Mouse (Mus musculus) heart, postnatal 10 days (tissue): ENCODE measurements around the gene Arfgap2. TPM values are rescaled to one million over a fixed set of nuclear protein-coding genes. Genes with fewer than 3 reads are reported as not detected.
A peak's percentile ranks its signal among the peaks of the same experiment; 100 is the strongest.
"Not testable (repeated sequence)": the region's sequence is repeated elsewhere in the genome, so short reads cannot be mapped to it uniquely, and the experiment has no call there.

Source experiments
- DNase-seq, 2 experiments: peaks; one replicate each; pipeline ENCODE4 v3.0.0; 2021
- intact Hi-C: fragments of 180-260 bp; cut with DNase I; formaldehyde crosslinking; loops from one replicate; pipeline ENCODE4 v1.15.1; 2025
- total RNA-seq, 2 experiments: library from RNA; stranded (reverse); gene quantifications; 2 replicates each; pipeline ENCODE4 v1.2.3; 2021

Arfgap2 gene
- 10 to 100 TPM; 64.2 to 64.5 TPM for total RNA-seq

DNA sequence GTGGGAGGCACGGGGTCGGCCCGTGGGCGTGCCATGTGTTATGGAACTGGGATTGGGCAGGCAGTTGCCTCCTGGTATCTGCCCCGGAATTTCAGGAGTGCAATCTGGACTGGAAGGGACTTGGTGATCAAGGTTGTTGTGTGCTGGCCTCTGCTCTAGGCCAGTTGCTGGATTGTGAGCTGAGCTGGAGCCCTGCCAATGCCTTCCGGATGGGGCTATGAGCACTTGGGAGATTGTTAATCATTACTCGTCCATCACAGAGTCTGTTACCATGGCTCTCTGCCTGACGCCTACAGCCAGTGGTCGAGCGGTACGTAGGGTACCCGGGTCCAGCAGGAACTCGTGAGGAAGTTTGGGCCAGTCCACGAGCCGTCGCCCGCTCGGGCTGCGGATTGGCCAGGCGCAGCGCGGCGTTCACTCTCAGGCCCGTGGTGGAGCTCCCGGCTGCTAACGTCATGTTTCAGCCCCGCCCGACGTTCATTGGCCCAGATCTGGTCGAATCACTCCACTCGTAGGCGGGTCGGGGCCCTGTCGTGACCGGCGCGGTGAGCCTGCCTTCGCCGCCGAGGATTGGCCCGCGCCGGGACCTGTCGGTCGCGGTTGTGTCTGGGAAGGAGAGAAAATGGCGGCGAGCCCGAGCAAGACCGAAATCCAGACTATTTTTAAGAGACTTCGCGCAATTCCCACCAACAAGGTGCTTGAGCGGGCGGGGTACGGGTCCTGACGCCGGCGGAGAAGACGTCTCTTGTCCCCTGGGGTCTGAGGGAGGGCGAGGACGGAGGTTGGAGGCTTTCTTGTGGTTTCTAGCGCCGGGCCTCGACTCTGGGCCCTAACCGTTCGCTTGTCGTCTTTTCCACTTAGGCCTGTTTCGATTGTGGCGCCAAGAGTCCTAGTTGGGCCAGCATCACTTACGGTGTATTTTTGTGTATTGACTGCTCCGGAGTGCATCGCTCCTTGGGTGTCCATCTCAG lies at the start of gene Arfgap2:
Gene Arfgap2, plus strand, starts transcription at position 264 of the 971 bp plus-strand sequence.
- DNase-seq, result peak; percentile 99
- intact Hi-C loops, result no loop called here

DNA sequence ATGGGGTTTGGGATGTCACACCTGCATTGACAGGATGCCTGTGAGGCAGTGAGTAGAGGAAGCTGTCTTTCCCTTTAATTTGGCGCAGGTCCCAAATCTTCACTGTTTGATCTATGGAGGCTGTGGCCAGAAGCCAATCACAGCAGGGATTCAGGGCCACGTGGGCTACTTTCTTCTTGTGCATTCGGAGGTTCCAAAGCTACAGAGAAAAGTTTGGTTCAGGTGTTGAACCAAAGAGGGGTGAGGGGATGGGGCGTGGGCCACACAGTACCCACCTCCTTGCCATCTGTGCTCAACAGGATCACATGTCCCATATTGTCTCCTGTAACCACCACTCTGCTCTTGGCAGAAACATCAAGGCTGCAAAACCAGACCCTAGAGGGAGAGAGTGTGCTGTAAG lies 47.7 kb upstream of the Arfgap2 start:
- no peak for DNase-seq
- intact Hi-C loops, result no loop called here

DNA sequence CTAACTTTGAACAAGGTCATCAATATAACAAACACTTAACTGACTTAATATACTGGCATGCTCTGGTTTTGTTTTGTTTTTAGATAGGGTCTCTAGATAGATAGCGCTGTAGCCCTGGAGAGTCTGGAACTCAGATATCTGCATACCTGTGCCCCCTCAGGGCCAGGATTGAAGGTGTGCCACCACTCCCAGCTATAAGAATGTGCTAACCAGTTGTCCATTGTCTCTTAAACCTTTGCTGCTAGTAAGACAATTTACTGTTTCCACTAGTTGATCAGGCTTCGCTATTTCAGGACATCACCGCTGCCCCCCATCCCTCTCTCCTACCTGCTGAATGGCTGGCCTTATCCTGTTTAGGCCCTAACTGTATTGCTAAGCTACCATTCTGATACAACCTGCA lies 44.3 kb upstream of the Arfgap2 start:
- intact Hi-C loops, result no loop called here
- no peak for DNase-seq

- no peak for DNase-seq
- intact Hi-C loops, result no loop called here
Measured at GRCm38 (mm10) chr2:91223614-91224013, 41.2 kb upstream of the Arfgap2 start.

- intact Hi-C loops, result no loop called here
- DNase-seq, result no peak
Measured at GRCm38 (mm10) chr2:91229735-91230134, 35.0 kb upstream of the Arfgap2 start.

GRCm38 (mm10) chr2:91236601-91237510 lies 27.9 kb upstream of the Arfgap2 start, which contains the start of gene Ddb2:
TSS of gene Ddb2 (minus strand) at chr2:91236982.
- intact Hi-C loops, result loop anchor here (5.0 kb wide), 1 partner anchor 120 kb away; the partner anchor contains the start of gene Mybpc3

GRCm38 (mm10) chr2:91237511-91238080 lies 27.2 kb upstream of the Arfgap2 start:
- not testable (repeated sequence) for DNase-seq
- intact Hi-C loops, result loop anchor here (5.0 kb wide), 1 partner anchor 120 kb away; the partner anchor contains the start of gene Mybpc3

More at GRCm38 (mm10) chr2:91236601-91237510, 27.9 kb upstream of the Arfgap2 start, which contains the start of gene Ddb2:
- peak; percentile 93 to 95 for DNase-seq

DNA sequence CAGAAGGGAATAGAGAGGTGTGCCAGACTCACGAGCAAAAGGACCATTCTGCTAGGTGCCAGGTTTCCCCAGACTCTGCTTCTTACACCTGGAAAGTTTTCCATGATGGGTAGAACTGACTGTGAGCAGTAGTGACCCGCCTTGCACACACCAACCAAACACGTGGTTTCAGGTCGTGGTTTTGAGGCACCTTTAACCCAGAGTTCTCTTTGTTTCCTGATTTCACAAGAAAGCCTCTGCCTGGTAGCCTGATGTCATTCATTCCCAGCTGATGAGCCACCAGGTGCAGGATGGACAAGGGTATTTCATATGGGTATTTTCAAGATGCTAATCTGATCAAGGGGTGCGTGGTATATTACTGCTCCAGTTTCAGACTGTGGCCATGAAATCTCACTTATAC lies 22.2 kb upstream of the Arfgap2 start:
- no peak for DNase-seq
- intact Hi-C loops, result no loop called here

DNA sequence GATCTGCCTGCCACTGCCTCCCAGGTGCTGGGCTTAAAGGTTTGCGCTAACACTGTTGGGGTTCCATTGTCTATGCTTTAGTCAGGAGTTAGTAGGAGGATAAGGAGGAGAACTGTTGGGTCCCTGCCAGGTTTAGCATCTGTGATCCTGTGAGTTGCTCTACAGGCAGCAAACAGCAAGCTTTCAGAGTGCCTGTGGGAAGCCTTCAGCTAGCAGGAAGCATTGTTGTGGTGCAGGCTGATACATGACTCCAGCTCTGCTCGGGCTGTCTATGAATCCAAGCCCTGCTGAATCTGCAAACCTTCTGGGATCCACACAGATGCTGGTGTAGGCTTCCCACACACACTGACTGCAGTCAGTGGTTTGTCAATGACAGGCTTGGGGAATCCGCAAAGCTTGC lies 21.4 kb upstream of the Arfgap2 start:
- no peak for DNase-seq
- intact Hi-C loops, result no loop called here

- DNase-seq, result no peak
- intact Hi-C loops, result no loop called here
Measured at GRCm38 (mm10) chr2:91244557-91245228, 20.1 kb upstream of the Arfgap2 start.

- intact Hi-C loops, result no loop called here
- DNase-seq, result no peak
Measured at GRCm38 (mm10) chr2:91248366-91248765, 16.4 kb upstream of the Arfgap2 start.

DNA sequence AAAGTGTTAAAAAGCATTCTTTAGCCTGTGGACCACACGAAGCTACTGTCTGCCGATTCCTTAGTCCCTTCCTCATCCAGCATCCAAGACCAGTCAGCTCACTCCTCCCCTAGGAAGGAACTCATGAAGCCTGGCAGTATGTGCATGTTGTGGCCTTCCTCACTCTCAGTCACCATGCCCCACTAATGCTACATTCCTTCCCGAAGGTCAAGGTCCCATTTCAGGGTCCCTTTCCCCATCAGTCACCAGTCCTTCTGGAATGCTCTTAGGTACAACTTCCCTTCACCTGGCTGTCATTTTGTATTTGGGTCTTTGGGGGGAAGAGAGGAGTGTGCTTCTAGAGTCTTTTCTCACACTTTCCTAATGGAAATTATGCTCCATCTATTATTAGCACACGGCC lies 12.8 kb upstream of the Arfgap2 start:
- no peak for DNase-seq
- intact Hi-C loops, result no loop called here

DNA sequence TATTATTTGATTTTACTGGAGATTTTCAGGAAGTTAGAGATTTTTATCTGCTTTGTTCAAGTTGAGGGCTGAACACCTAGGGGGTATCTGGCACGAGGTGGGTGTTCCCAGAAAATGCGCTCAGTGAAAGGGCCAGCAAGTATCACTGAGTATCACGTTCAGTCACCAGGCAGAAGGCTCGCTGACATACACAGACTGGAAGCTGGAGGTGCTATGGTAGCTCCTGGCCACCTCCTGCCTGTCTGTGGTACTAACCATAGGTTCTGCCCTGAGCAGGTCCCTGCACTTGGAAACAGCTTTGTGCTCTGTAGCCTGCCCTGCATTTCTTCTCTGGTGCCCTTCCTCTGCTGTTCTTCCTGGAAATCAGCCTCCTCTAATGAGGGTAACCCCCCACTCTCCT lies 12.3 kb upstream of the Arfgap2 start:
- DNase-seq, result no peak
- intact Hi-C loops, result no loop called here

- DNase-seq, result no peak
- intact Hi-C loops, result loop anchor here (5.0 kb wide), 1 partner anchor 138 kb away; the partner anchor contains the start of gene Mybpc3
Measured at GRCm38 (mm10) chr2:91254725-91255380, 9.9 kb upstream of the Arfgap2 start.

DNA sequence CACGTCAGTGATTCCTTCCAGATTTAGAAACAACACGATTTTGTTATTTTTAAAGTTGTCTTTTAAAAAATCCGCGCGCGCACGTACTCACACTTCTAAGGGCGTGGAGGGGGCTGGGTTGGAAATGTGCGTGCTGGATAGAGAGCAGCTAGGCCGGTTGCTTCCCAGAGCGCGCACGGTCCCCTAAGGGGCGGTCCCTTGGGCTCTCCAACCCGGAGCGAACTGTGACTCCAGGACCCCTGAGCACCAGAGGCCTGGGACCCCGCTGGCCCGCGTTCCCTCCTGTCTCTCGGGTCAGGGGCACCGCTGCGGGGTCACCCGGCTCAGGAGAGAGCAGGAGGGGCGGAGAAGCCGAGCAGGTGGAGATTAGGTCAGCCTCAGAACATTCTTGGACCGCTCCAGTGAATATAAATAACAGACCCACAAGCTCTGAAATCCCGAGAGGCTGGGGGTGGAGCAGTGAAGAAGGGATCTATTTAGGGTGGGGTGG lies 9.1 kb upstream of the Arfgap2 start, which contains the start of gene Pacsin3:
Gene Pacsin3, plus strand, starts transcription at position 294 of the 490 bp plus-strand sequence.
- DNase-seq, result peak; percentile 63 to 64
- intact Hi-C loops, result loop anchor here (5.0 kb wide), 1 partner anchor 138 kb away; the partner anchor contains the start of gene Mybpc3

DNA sequence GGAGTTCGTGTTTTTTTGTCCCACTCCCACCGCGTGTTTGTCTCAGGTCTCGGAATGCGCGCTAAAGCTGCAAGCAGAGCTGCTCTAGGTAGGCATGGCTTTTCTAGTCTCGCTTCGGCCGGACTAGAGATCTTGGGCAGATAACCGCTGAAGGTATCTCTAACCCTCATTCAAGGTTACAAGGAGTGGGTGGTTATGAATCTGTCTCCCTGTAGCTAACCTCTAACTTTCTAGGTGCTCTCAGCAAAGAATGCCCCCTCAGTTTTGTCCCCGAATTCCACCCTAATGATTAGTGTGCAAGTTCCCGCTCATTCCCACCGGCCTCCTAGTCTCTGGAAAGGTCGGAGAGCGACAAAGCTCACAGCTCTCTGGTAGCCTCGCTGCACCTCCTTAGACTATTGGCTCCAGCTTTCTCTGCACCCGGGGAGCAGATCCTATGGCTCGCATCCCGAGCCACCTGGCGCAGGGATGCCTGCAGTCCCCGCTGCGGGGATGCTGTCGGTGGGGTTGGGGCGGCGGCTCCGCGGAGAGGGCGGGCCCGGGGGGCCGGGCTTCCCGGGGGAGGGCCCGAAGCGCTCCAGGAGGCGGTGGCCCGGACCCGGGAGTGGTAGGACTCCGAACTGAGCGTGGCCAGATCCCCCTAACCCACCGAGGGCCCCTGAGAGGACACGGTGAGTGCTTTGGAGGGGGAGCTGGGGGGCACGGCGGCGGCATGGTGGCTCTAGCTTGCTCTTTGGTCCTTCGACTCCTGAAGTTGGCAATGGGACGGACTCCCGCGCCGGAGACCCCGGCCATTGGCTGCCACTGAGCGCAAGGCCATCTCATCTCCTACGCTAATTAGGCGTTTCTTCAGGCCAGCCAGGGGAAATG lies 8.3 kb upstream of the Arfgap2 start:
- DNase-seq, result peak; percentile 78 to 79
- intact Hi-C loops, result loop anchor here (5.0 kb wide), 1 partner anchor 139 kb away; the partner anchor contains the start of gene Mybpc3

DNA sequence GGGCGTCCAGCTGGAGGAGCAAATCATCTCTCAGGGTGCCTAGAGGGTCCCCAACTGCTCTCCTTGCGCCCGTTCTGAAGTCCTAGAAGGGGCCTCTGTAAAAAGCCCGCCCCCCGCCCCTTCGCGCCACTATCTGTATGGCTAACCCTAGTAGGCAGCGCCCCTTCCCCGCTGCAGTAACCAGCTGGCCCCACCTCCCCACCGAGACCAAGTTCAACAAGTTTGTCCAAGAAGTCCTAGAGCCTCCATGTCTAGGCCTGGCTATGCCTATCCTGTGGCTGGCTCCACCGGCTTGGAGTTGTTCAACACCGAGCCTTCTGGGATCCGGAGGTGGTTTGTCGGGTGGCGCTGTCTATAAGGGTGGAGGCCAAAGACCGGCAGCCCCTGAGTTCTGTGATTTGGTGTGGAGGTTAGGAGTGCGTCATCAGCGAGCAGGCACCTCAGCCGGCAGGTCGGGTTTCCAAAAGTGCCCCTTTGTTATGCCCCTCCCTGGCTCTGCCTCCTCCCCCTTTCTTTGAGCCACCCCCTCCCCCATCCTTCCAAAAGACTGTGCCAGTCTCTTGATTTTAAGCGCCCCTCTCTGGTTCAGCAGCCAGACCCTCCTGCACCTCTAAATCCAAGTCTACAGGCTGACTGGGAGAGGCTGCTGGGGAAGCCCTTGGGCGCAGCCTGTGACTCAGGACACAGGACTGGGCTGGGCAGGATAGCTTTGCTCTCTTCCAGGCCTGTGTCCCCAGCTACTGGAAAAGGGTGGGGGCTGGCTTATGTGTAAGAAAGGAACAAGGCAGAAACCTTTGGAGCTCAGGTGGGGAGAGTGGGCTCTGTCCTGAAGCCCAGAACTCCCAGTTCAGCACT lies 7.4 kb upstream of the Arfgap2 start:
- intact Hi-C loops, result loop anchor here (5.0 kb wide), 1 partner anchor 140 kb away; the partner anchor contains the start of gene Mybpc3
- peak; percentile 55 to 57 for DNase-seq
